Mouse (Mus musculus) activated CD4-positive, CD25-positive, alpha-beta regulatory T cell, adult 4 months (primary cell): ENCODE results near the gene Rgs7. TPM values are rescaled to one million over a fixed set of nuclear protein-coding genes. Genes with fewer than 3 reads are reported as not detected.

ENCODE experiments used
- ATAC-seq: one replicate; pipeline ENCODE4 v1.8.0; 2017
- polyA plus RNA-seq, 2 experiments: library from polyadenylated mRNA; unstranded; fragments of 100-300 nt; shearing (Covaris generic); gene quantifications; one replicate each; pipeline ENCODE4 v1.2.1; 2017

Gene Rgs7
- polyA plus RNA-seq, 2 experiments from 2014 or later: not detected

GRCm38 (mm10) chr1:175431356-175432053 is 60.8 kb downstream of the Rgs7 start:
- no peak for ATAC-seq

GRCm38 (mm10) chr1:175427112-175427511 is 65.2 kb downstream of the Rgs7 start:
- no peak for ATAC-seq

GRCm38 (mm10) chr1:175426393-175426792 is 65.9 kb downstream of the Rgs7 start:
- ATAC-seq: no peak

GRCm38 (mm10) chr1:175420883-175421282 is 71.4 kb downstream of the Rgs7 start:
- no peak for ATAC-seq

- ATAC-seq: no peak
Measured at GRCm38 (mm10) chr1:175415728-175416127, 76.6 kb downstream of the Rgs7 start.

- ATAC-seq: no peak
Measured at GRCm38 (mm10) chr1:175410399-175410798, 81.9 kb downstream of the Rgs7 start.

GRCm38 (mm10) chr1:175391894-175392293 is 100.4 kb downstream of the Rgs7 start:
- ATAC-seq: no peak

GRCm38 (mm10) chr1:175389250-175389649 is 103.0 kb downstream of the Rgs7 start:
- no peak for ATAC-seq

GRCm38 (mm10) chr1:175385581-175386235 is 106.6 kb downstream of the Rgs7 start:
- no peak for ATAC-seq

- no peak for ATAC-seq
Measured at GRCm38 (mm10) chr1:175372571-175372970, 119.7 kb downstream of the Rgs7 start.

GRCm38 (mm10) chr1:175368062-175368461 is 124.2 kb downstream of the Rgs7 start:
- no peak for ATAC-seq

- no peak for ATAC-seq
Measured at GRCm38 (mm10) chr1:175363606-175364005, 128.7 kb downstream of the Rgs7 start.

- no peak for ATAC-seq
Measured at GRCm38 (mm10) chr1:175359411-175360366, 132.6 kb downstream of the Rgs7 start.

- ATAC-seq: no peak
Measured at GRCm38 (mm10) chr1:175352921-175353320, 139.4 kb downstream of the Rgs7 start.

- no peak for ATAC-seq
Measured at GRCm38 (mm10) chr1:175346162-175346561, 146.1 kb downstream of the Rgs7 start.

GRCm38 (mm10) chr1:175336191-175336590 is 156.1 kb downstream of the Rgs7 start:
- no peak for ATAC-seq

- no peak for ATAC-seq
Measured at GRCm38 (mm10) chr1:175333041-175333854, 159.1 kb downstream of the Rgs7 start.

- no peak for ATAC-seq
Measured at GRCm38 (mm10) chr1:175329934-175330471, 162.3 kb downstream of the Rgs7 start.

GRCm38 (mm10) chr1:175322781-175323180 is 169.5 kb downstream of the Rgs7 start:
- no peak for ATAC-seq

GRCm38 (mm10) chr1:175319205-175319604 is 173.1 kb downstream of the Rgs7 start:
- ATAC-seq: no peak

GRCm38 (mm10) chr1:175317264-175317663 is 175.0 kb downstream of the Rgs7 start:
- no peak for ATAC-seq

GRCm38 (mm10) chr1:175307604-175308003 is 184.7 kb downstream of the Rgs7 start:
- no peak for ATAC-seq
